Mouse (Mus musculus) erythroblast, embryonic 14.5 days (primary cell): ENCODE data around the gene Uap1.

ENCODE experiments used
- GATA1 ChIP-seq: IDR thresholded peaks from 2 replicates; pipeline ENCODE4 v1.6.1; 2012; ENCODE audit warnings: low read length, inconsistent platforms, mixed read lengths
- TAL1 ChIP-seq: IDR thresholded peaks from 3 replicates; pipeline ENCODE4 v1.6.1; 2012; ENCODE audit warnings: low read length, inconsistent platforms, mixed read lengths

DNA sequence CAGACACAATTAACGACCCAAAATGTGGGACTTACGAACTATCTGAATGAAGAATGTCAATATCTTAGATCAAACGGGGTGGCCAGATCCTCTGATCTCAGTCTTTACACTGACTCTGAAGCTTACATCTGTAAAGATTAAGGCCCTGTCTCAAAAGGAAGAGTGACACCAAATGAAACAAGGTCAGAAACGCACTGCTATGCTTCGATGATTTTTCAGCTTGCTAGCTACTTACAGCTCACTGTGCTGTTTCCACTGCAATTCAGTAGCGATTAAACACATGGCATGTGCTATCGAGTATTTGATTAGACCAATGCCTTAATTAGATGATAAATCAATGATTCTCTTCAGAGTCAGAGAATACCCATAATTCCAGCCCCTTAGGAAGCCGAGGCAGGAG is 20.8 kb downstream of the Uap1 start:
- no peak for TF ChIP-seq GATA1
- no peak for TF ChIP-seq TAL1
